Mouse (Mus musculus) E14TG2a.4 (cell line): ENCODE measurements around the gene Nme2.

Experiments
- H3K27me3 ChIP-seq: 2 replicates; pipeline ENCODE4 v1.6.1; 2014; ENCODE audit warnings: low read length, control low read depth; ENCODE audit not compliant: insufficient read depth
- H3K36me3 ChIP-seq: 2 replicates; pipeline ENCODE4 v1.6.1; 2014; ENCODE audit warnings: low read length, control low read depth; ENCODE audit not compliant: insufficient read depth
- H3K4me1 ChIP-seq: replicated peaks from 2 replicates; pipeline ENCODE4 v1.6.1; 2014; ENCODE audit warnings: low read depth, low read length, control low read depth
- H3K4me3 ChIP-seq: replicated peaks from 2 replicates; pipeline ENCODE4 v1.5.1; 2014; ENCODE audit warnings: mild to moderate bottlenecking, low read length
- H3K9me3 ChIP-seq: 2 replicates; pipeline ENCODE4 v1.6.1; 2014; ENCODE audit warnings: low read length, control low read depth
- CTCF ChIP-seq: conservative IDR thresholded peaks from 2 replicates; pipeline ENCODE4 v1.5.1; 2014; ENCODE audit warnings: low read length
- NANOG ChIP-seq: IDR thresholded peaks from 2 replicates; pipeline ENCODE4 v1.6.1; 2014; ENCODE audit warnings: borderline replicate concordance, low read length, mixed read lengths
- POU5F1 ChIP-seq: IDR thresholded peaks from 2 replicates; pipeline ENCODE4 v1.6.1; 2014; ENCODE audit warnings: low read length, borderline replicate concordance

Nme2 gene

DNA sequence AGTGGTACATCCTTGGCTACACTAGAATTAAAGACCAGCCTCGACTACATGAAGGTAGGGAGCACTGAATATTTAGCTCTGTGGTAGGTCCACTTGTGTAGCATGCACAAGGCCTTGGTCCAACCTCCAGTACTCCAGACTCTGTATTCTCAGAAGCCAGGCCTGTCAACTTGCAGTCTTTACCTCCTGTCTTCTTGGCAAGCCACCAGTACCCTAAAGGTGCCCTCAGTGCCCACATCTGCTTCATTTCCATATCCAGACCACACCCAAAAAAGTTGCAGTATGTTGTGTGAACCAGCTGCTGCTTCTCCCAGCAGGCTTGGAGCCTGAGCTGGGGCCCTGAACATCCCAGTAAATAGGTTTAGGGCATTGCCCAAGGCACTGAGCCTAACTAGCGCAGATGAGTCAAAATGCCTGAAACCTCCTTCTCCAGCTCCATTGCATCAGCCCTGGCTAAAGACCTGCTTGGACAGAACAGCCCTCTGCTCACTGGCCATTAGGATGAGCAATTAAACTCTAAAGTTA, 1.0 kb upstream of the Nme2 start:
- no peak for TF ChIP-seq POU5F1
- no peak for TF ChIP-seq CTCF
- no peak for TF ChIP-seq NANOG
- Histone ChIP-seq H3K4me3 (peak overlapping the region; percentile 93; the same call in 1 of the 2 replicates), H3K9me3 (no peaks in the 10 kb centered on the region), H3K27me3 (no peaks in the 10 kb centered on the region), H3K36me3 (peaks cover 73% of the 10 kb centered on the region), H3K4me1 (peaks cover 73% of the 10 kb centered on the region)

DNA sequence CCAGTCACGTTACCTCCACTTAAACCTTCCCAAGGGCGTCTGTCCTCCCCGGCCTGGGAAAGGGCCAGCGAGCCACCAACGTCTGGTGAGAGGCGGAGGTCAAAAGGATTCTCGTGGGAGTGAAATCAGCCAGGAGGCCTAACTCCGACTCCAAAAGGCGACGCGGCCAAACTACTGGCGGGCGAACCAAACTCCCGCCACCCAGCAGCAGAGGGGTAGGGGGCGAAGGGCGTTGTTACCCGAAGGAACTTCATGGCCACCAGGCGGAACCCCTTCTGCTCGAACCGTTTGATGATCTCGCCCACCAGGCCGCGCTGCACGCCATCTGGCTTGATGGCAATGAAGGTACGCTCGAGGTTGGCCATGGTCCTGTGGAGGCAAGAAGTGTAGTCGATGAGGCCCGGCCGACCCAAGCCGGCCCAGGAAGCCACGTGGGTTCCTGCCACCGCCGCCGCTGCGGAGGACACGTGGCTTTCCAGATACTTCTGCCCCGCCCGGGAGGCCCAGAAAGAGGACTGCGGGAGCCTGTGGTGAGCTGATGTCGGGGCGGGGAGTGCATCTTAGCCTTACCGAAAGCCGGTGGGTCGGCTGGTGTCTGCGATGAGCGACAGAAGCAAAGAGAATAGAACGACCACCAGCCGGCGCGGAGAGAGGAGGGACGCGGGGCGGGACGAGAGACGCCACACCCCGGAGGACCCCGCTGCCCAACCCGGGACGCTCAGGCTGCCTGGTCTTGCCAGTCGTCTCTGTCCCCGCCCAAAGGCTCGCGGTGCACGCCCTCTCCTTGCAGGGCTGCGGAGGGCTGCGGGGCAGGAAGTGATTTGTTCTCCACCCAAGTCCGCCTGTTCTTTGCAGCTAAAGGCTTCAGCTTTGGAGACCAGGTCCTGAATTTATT, 556 bp downstream of the Nme2 start:
- TF ChIP-seq POU5F1 (no peak), CTCF (no peak)
- H3K9me3 ChIP-seq = no peaks in the 10 kb centered on the region
- H3K36me3 ChIP-seq = peaks cover 75% of the 10 kb centered on the region
- H3K4me1 ChIP-seq = peaks cover 73% of the 10 kb centered on the region
- H3K27me3 ChIP-seq = no peaks in the 10 kb centered on the region
- H3K4me3 ChIP-seq = peak overlapping the region; percentile 93

DNA sequence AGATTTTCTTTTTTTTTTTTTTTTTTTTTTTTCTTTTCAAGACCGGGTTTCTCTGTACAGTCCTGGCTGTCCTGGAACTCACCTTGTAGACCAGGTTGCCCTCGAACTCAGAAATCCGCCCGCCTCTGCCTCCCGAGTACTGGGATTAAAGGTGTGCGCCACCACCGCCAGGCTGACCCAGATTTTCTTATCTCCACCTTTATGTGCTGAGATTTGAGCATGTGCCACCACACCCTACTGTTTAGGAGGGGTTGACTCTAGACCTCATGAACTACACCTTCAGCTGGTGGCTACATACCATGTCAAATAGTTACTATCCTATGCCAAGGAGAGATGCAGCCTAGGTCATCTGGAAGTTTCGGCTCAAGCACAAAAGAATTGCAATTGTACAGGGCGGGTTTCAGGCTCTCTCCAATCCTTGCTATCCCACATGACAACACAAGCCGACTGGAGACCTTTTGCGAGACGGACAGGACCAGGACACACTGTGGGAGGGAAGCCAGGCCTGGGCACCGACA, 1.3 kb downstream of the Nme2 start:
- H3K4me3 ChIP-seq = peak overlapping the region; percentile 93
- no peaks in the 10 kb centered on the region for H3K27me3 ChIP-seq
- no peaks in the 10 kb centered on the region for H3K9me3 ChIP-seq
- peaks cover 74% of the 10 kb centered on the region for H3K36me3 ChIP-seq
- no peak for TF ChIP-seq CTCF
- TF ChIP-seq NANOG = no peak
- TF ChIP-seq POU5F1 = no peak
- peaks cover 71% of the 10 kb centered on the region for H3K4me1 ChIP-seq

DNA sequence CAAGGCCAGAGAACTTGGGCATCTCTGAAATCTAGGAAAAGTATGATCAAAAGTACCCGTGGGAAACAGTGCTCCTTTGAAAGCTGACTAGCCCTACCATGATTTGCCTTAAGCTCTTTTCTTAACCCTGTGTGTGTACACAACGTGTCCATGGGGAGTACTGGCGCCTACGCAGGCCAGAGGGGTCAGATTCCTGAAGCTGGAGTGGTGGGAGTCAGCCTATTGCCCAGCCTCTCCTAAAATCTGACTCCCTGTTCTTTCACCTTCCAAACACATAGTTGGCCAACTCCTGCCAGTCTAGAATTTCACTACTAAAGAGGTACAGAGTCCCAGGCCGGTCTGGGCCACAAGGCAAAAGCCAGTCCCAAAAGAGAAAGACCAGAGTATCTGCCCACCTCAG, 3.7 kb downstream of the Nme2 start:
- H3K27me3 ChIP-seq = no peaks in the 10 kb centered on the region
- TF ChIP-seq POU5F1 (no peak), CTCF (no peak), NANOG (no peak)
- H3K4me1 ChIP-seq = peaks cover 68% of the 10 kb centered on the region
- H3K9me3 ChIP-seq = no peaks in the 10 kb centered on the region
- peak overlapping the region; percentile 93 for H3K4me3 ChIP-seq
- H3K36me3 ChIP-seq = peaks cover 75% of the 10 kb centered on the region

DNA sequence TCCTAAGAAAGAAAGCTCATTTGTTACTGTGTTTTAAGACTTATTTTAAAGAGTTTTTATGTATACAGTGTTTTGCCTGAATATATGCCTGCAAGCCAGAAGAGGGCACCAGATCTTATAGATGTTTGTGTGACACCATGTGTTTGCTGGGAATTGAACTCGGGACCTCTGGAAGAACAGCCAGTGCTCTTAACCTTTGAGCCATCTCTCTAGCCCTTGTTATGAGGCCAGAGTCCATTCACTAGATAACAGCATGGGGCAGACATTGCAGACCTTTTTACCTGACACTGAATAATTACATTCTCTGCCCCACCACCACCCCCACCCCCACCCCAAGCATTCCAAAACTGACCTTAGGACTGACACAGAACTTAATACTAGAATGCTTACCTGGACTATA, 6.0 kb downstream of the Nme2 start:
- no peak overlapping the region for H3K4me3 ChIP-seq
- no peaks in the 10 kb centered on the region for H3K9me3 ChIP-seq
- no peak for TF ChIP-seq POU5F1
- no peak for TF ChIP-seq NANOG
- no peak for TF ChIP-seq CTCF
- no peaks in the 10 kb centered on the region for H3K27me3 ChIP-seq
- H3K4me1 ChIP-seq = peaks cover 67% of the 10 kb centered on the region
- H3K36me3 ChIP-seq = peaks cover 88% of the 10 kb centered on the region

DNA sequence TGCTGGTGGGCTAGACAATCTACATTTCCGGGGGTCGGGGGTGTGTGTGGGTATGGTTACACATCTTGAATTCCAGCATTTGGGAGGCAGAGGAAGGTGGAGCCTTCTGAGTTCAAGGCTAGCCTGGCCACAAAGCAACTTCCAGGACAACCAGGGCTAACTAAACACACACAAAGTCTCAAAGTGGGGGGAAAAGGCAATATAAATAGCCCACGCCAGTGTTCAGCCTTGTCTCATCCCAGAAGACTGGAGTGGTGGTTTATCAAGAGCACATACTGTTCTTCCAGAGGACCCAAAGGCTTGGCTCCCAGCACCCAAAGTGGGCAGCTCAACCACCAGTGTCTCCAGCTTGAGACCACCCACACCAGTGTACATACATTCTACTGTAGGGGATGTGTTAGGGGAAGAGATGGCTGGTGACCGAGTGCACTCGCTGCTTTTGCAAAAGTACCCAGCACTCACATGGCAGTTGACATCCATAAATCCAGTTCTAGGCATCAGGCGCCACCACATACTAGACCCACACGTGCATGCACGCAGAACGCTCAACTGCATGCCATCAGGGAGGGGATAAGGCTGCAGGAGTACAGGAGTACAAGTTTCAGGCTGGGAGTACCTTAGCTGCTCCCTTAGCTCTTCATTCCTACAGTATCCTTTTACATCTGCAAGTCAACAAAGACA, 7.0 kb downstream of the Nme2 start:
- Histone ChIP-seq H3K4me3 (no peak overlapping the region), H3K36me3 (peaks cover 89% of the 10 kb centered on the region), H3K9me3 (no peaks in the 10 kb centered on the region), H3K27me3 (no peaks in the 10 kb centered on the region), H3K4me1 (peaks cover 64% of the 10 kb centered on the region)
- TF ChIP-seq CTCF = no peak
- TF ChIP-seq POU5F1 = no peak
- no peak for TF ChIP-seq NANOG

DNA sequence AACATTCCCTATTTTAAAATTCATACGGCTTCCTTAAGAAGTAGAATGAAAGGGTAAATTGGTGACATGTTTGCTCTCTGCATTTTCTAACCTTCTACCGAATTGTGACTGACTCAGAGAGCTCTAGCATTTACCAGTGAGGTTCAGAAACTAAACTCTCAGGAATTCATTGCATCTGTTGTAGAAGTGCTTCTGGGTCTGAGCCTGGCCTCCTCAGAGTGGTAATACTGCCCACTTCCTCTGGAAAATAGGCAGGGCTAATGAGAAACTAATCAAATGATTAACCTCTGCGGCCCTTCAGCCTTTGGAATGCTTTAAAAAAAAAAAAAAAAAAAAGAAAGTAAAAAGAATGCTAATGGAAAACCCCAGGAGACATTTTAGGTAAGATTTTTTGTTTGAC, 11.1 kb downstream of the Nme2 start:
- H3K4me1 ChIP-seq = peaks cover 32% of the 10 kb centered on the region
- H3K9me3 ChIP-seq = no peaks in the 10 kb centered on the region
- H3K4me3 ChIP-seq = no peak overlapping the region
- H3K36me3 ChIP-seq = peaks cover 86% of the 10 kb centered on the region
- TF ChIP-seq NANOG = no peak
- no peak for TF ChIP-seq CTCF
- no peak for TF ChIP-seq POU5F1
- H3K27me3 ChIP-seq = no peaks in the 10 kb centered on the region

DNA sequence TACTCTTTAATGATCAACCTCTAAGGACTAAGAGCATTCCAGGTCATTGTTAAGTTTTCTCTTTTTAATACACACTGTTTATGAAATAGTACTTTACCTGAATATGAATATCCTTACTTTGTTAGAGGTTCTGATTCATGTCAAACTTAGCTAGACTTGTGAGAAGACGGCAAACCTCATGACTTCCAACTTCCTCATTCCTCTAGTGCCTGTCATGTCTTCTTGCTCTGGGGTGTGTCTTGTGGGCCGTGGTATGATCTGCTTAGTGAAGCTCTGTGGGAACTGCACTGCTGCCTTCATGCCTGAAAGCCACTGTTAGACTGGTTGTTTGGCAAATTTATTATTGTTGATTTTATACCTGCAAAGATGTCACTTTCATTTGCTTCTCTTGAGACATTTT, 15.2 kb downstream of the Nme2 start:
- Histone ChIP-seq H3K36me3 (peaks cover 93% of the 10 kb centered on the region), H3K4me1 (peaks cover 11% of the 10 kb centered on the region), H3K9me3 (no peaks in the 10 kb centered on the region), H3K27me3 (no peaks in the 10 kb centered on the region), H3K4me3 (no peak overlapping the region)
- no peak for TF ChIP-seq NANOG
- TF ChIP-seq POU5F1 = no peak
- no peak for TF ChIP-seq CTCF
